Mouse (Mus musculus): ENCODE measurements around the gene Ttll4.
A peak's percentile ranks its signal among the peaks of the same experiment; 100 is the strongest.

Ttll4 gene

DNA sequence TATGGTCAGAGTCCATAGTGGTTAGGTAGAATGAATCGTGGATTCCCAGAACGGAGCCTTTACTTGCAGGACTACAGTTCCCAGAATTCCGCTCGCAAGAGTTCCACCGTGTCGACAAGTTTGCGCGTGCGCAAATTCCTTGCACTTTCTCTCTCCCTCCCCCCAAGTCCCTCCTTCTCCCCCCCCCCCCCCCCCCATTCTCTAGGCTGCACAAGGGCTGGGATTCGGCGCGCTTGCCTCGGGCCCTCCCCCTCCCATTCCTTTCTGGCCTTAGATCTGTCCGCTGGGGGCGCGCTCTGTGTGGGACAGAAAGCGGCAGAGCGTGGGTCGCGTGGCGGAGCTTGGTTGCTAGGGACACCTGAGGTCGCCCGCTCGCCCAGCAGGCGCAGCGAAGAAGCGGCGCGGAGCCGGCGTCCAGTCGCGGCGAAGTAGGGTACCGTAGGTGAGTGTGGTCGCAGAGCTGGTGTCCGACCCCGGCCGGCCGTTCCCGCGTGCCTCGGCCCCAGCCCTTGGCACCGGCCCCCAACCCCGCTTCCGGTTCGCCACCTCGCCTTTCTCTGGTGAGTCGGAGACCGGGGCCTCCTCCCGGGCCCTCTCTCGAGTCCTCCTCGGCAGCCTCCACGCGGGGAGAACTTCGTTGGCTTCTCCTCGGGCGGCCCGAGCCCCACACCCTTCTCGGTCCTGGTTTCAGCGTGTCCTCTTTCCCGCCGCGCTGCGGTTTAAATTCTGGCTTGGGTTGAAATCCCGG lies at the start of gene Ttll4:
Gene Ttll4 (plus strand): TSS at position 298 of the 748 bp plus-strand sequence.
- DNase-seq (ENCODE audit: low read depth, low spot score): peak; percentile 93

DNA sequence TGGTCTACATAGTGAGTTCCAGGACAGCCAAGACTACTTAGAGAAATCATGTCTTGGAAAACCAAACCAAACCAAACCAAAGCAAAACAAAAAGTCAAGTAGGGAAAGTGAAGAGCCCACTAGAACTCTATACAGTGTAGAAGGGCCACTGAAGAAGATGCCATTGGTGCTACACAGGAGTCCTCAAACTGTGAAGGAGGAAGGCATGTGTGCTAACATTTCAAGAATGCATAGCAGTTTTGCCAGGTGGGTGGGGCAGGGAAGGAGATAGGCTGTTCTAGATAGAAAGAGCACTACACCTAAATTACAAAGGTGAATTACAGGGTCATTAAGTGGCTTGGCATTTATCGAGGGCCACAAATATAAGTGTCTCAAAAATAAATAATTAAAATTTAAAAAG lies 37.4 kb upstream of the Ttll4 start:
- no peak for DNase-seq (ENCODE audit: low read depth, low spot score)

DNA sequence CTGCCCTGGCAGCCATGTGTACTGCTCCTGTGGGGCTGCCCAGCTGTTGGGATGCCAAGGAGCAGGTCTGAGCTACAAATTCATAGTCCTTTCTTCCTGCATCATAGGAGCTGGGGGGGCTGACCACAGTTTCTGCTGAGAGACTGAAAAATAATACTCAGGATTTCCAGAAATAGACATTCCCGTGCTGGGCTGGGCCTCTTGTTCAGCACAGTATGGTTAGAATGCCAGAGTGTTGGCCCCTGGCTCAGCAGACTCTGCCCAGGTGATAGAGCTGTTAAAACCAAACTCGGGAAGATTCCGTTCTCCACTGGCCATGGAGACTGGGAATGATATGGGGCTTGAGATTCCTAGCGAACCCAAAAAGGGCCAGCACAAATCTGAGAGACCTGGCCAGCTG lies 35.5 kb upstream of the Ttll4 start:
- no peak for DNase-seq (ENCODE audit: low read depth, low spot score)

DNA sequence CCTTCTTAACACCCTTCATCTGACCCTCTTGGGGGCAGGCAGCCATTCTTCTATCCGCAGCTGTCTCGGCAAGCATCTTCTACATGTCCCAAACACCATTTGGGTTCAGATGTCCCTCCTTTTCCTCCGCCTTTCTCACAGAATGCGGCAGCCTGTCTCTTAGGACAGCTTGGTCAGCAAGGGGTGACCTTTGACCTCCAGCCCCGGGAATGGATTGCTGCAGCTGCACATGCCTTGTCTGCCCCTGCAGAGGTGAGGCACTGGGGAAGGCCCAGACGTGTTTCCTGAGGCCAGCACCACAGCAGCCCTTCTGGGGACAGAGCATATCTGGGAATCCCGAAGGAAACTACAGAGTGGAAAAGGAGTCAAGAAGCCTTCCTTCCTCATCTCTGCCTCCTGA lies 33.5 kb upstream of the Ttll4 start:
- no peak for DNase-seq (ENCODE audit: low read depth, low spot score)

DNA sequence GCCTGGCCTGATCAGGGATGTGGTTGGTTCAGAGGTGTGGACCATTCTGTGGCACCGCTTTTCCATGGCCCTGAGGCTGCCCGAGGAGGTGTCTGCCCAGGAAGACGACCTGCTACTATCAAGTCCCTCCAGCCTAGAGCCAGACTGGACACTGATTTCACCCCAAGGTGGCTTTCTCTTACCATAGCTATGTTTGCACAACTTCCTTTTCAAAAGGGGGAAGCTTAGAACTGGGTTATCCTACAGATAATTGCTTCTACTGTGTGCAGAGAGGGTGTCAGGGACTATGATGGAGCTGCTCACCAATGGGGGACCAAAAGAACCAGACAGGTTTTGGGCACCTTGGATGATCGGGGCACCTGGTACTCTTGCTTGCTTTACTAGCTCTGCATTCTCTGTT lies 28.8 kb upstream of the Ttll4 start:
- no peak for DNase-seq (ENCODE audit: low read depth, low spot score)

DNA sequence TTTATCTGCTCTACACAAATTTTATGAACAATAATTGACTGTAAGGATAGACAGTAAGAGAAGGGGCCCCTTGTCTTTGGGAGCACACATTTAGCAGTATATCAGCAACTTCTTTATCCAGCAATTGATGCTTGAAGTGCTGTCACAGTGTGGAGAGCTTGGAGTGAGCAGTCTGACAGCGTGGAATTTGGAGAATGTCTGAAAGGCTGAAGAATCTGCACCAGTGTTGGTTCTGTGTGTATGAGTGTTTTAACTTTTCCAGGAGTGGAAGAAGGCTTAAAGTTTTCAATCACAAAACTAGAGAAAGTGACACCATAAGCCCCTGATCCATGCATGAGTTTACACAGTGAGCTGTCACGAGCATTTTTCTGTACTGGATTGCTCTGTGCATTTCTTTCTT lies 18.0 kb upstream of the Ttll4 start:
- DNase-seq (ENCODE audit: low read depth, low spot score): no peak

DNA sequence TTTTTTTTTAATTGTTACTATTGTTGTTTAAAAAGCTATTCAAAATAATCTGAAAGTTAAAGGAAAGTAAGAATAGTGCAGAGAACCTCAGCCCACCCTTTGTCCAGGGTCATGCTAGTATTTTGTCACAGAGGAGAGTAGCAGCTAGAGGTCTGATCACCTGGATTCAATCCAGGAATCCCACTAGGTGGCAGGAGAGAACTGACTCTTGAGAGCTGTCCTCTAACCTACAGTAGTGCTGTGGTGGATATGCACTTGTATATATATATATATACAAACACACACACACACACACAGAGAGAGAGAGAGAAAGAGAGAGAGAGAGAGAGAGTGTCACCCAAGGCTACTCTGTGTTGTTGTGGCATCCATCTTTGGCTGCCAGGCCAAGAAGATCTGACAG lies 17.6 kb upstream of the Ttll4 start:
- DNase-seq (ENCODE audit: low read depth, low spot score): no peak

DNA sequence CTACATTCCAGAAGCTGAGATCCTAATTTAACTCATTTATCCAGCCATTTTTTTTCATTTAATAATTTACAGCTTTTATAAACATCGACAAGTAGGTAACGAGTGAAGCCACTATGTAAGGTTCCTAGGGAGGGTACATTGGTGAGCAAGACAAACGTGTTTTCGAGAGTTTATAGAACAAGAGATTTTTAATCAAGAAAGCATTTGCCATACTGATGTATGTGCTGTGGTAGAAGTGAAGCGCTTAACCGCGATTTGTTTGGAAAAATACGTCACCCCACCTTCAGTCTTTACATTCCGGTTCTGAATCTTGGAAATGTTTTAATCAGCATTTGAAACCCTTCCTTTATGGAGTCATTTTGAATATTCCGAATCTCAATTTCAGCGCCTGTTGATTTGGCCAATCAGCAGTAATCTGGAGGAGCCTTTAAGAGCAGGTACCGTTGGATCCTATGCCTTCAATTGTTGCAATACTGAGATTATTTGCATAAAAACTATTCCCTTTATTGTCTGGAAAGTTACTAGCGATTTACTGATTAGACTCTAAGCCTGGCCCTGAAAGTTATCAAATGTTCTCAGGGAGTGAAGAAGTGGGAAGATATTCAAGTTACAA lies 814 bp downstream of the Ttll4 start:
- DNase-seq (ENCODE audit: low read depth, low spot score): no peak

DNA sequence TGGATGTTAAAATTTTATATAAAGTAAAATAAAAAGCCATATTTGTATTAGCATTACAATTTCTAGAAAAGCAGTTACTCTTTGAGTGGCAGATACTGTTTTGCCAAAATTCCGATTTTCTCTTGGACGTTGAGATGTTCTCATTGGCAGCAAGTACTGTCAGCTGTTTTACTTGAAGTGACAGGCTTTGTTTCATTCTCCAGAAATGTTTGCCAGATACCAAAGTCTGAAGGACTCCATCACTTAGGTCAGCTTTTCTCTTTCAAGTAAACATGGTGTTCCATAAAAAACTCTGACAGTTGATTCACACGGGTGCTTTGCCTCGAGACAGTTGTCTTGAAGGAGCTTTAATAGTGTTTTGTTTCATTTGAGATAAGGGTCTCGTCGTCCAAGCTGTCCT lies 3.6 kb downstream of the Ttll4 start:
- no peak for DNase-seq (ENCODE audit: low read depth, low spot score)

DNA sequence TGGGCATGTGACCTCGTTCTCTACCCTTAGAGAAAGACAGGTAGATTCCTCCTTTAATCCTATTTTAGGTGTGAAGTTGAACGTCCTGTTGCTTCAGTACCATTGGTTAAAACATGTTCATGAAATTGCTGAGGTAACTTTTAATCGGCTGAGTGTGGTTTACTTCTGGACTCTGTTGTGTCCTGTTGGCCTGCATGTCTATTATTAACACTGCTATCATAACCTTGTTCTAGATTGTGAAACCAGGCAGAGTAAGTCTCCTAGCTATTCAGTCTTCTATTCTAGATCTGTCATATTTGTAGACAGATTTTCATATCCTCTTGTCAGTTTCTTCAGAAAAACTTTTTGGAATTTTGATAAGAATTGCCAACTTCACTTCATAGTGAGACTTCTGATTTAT lies 6.8 kb downstream of the Ttll4 start:
- no peak for DNase-seq (ENCODE audit: low read depth, low spot score)

DNA sequence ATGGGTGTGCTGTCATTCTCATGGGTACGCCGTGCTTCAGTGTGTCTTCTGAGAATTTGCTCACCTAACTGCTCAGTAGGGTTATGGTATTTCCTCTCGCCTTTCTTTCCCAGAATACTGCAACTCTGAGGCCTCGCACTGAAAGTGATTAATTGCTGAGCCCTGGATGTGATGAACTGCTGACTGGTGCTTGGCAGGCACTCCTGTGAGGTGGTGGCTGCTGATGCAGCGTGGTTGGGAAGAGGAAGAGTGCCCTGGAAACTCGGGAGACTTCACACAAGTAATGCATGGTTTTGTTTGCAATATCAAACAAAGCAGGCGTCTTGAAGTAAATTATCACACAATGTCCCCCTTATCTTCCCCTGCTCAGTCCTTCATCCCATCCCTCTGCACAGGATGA lies 11.2 kb downstream of the Ttll4 start:
- no peak for DNase-seq (ENCODE audit: low read depth, low spot score)

DNA sequence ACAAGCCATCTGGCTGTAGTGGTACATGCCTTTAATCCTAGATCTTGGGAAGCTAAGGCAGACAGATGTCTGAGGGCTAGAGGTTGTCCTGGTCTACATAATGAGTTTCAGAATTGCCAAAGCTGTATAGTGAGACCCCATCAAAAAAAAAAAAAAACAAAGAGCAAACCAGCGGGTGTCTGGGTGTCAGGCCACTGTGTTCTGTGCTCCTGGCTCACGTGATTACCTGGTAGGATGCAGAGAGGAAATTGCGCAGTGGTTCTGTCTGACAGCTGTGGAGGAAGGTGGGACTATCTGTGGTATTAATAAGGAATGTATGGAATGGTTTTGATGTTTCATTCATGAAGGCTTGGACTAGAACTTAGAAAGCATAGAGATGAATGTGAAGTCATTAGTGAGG lies 15.3 kb downstream of the Ttll4 start:
- DNase-seq (ENCODE audit: low read depth, low spot score): no peak

DNA sequence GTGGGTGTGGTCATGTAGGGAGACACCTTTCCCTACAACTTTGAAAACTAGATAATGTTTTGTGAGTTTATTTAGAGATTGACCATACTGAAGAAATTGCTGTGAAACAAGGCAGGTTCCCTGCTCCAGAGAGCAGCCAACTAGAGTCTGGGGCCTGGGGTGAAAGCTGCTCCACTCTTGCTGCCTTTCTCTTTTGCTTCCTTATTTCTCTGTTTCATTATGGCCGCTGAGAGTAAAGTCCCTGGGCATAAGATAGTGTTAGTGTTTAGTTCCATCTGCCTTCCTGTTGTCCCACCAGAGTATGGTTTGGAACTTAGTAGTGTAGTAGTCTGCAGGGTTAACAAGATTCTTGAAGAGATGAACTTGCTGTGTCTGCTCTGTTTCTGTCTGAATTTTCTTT lies 16.3 kb downstream of the Ttll4 start:
- DNase-seq (ENCODE audit: low read depth, low spot score): no peak

DNA sequence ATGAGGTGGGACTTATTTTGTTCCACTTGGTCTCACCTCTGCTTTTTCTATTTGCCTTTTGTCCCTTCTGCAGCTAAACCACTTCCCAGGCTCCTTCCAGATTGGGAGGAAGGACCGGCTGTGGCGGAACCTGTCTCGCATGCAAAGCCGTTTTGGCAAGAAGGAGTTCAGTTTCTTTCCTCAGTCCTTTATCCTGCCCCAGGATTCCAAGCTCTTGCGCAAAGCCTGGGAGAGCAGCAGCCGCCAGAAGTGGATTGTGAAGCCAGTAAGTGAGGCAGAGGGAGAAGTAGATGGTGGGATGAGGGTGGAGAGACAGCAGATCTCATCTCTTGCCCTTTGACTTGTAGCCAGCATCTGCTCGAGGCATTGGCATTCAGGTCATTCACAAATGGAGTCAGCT lies 25.6 kb downstream of the Ttll4 start:
- DNase-seq (ENCODE audit: low read depth, low spot score): no peak

DNA sequence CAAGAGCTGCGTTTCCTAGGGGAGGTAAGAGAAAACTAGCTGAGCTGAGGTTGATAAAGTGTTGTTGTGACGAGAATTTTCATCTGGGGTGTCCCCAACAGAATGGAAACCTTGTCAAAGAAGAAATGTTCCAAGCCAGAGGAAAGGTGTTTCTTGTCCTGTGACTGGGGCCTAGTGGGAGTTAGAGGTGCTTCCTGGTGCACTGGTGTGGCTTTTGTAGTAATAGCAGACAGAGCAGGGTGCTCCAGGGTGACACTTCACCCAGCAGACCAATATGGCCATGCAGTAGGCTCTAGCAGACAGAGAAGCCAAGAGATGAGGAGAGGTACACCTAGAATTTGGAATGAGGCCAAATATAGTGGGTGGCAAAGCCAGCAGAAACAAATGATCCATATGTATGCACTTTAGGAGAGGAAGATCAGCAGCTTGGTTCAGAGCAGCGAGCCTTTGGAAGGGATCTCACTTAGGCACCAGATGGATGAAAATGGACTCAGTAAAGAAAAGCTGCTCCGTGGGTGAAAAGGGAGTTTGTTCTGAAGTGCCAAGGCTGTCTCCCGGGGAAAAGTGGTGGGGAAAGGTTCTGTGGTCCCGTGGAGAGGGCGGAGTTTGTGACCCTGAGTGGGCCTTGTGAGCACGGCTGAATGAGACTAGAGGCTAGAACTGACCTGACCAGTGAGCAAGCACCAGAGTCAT lies 32.5 kb downstream of the Ttll4 start:
- DNase-seq (ENCODE audit: low read depth, low spot score): no peak

DNA sequence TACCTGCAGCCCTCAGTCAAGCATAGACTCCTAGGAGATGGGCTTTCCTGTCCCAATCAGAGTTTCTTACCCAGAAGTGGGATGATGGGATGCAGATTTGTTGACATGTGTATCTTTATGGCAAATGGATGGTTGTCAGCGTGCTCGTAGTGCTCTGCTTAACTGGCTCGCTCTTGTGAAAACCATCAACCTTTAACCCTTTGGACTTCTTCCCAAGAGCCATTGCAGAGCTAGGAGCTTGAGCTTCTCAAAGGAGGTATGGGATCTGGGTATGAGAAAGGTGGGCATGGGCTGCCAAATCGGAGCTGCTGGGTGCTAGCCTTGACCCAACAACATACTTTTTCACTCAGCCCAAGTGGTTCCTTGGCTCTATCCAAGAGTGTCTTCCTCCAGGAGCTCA lies 34.3 kb downstream of the Ttll4 start:
- no peak for DNase-seq (ENCODE audit: low read depth, low spot score)

DNA sequence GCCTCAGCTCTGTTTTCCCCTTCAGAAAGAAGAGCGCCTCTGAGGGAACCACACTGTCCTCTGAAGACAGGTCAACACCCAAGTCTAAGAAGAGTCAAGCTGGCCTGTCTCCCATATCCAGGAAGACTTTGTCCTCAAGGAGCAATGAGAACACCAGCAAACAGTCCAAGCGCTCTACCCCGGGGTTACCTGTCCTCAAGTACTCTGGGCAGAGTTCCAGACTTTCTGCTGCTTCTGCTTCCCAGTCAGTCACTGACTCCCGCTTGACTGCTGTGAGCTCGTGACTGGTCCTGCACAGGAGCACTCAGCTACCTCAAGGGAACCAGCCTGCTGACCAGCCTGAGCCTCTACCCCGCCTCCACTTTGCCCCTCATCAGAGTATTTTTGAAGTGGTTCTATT lies 35.9 kb downstream of the Ttll4 start:
- no peak for DNase-seq (ENCODE audit: low read depth, low spot score)

DNA sequence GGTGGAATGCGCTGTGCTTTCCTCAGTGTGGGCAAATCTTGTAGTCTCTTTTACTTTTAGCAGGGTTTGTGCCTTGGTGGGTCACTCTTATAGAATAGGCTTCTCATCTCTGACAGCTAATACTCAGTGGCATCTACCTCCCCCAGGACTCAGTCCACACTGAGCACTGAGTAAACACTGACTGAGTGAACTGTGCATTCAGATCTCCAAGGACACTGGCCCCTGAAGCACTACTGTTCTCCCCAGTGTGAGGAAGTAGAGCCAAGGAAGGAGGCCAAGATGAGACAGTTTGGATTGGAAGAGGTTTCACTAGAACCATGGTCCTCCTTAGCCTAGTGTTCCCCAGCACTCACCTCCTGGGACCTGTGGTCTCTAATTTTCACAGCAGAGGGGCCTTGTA lies 36.8 kb downstream of the Ttll4 start:
- no peak for DNase-seq (ENCODE audit: low read depth, low spot score)

DNA sequence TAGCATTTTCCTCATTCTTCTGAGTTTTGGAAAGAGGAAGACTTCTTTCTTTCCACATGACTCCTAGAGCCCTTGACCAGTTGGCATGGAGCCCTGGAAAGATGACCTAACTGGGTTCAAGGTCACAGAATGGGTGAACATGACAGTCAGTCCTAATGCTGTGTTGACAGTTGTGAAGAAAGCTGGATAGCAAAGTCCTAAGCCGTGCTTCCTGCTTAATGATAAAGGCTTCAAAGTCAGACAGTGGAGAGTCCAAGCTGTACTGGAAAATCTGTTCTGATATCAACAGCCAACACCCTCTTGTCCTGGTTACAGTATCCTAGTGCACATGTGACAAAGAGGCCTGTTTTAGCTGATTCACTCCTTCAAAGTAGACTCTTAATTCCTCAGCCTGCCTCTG lies 37.2 kb downstream of the Ttll4 start:
- DNase-seq (ENCODE audit: low read depth, low spot score): no peak

DNA sequence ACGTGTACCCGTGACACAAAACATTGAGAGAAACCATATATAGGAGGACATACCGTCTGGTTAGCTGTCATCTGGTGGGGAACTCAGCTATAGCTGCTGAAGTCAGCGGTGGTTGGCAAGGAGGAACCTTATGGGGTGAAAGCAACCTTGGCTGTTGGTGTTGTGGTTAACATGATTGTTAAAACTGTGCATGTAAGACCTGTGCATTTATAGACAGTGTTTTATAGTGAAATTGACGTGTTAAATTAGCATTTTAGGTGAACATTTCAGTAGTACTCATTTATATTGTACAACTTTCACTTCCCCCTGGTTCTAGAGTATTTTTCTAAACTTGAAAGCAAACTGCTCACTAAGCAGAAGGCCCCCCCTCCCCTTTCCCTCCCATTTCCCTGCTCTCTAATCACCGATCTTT lies 40.6 kb downstream of the Ttll4 start:
- DNase-seq (ENCODE audit: low read depth, low spot score): no peak

DNA sequence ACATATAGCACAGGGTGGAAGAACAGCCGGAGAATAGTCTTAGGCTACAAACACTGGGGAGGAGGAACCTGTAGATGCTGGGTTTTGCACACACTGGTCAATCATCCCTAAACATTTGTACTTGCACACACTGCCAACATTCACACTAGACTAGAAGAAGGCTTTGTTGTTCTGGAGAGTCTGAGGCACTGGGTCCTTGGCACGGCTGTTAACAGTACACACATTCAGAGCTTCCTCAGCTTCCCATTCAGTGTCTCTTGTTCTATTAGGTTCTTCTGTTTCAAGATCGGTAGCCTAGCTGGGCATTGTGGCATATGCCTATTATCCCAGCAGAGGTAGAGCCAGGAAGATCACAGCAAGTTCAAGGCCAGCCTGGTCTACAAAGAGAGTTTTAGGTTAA lies 42.6 kb downstream of the Ttll4 start:
- DNase-seq (ENCODE audit: low read depth, low spot score): no peak

DNA sequence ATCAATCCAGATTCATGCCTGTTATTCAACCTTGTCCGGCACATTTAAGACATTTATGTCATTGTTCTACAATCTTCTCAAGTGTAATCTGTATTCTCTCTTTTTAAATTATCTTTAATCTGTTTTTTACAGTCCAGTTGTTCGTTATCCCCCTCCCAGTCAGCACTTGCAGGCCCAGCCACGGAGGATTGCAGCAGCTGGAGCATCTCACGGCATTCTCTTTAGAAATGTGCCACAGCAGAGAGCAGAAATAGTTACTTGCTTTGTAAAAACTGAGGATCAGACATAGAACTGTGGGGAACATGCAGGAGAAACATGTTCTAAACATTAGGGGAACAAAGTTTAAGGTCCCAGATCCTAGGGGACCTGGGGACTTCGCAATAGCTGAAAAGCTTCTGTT lies 43.5 kb downstream of the Ttll4 start:
- no peak for DNase-seq (ENCODE audit: low read depth, low spot score)

DNA sequence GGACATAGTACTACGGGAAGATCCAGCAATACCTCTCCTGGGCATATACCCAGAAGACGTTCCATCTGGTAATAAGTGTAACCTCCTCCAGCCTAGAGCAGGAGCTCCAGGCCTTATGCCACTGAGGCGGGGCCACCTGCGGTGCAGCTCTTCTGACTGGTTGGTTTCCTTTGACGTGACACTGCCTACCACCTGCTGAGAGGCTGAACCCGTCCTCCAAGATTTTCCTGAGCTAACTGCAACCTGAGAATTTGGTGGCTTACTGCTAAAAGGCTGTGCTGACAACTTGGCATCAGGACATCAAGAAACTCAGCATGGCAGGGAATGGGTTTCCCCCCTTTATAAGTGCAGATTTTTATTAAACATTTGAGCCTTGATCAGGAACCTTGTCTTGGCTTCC lies 48.0 kb downstream of the Ttll4 start:
- DNase-seq (ENCODE audit: low read depth, low spot score): no peak
